Mouse (Mus musculus): ENCODE measurements around the gene Med15. TPM values are rescaled to one million over a fixed set of nuclear protein-coding genes. Genes with fewer than 3 reads are reported as not detected.
"Not testable (repeated sequence)": the region's sequence is repeated elsewhere in the genome, so short reads cannot be mapped to it uniquely, and the experiment has no call there.

The Med15 gene
- polyA plus RNA-seq, 1 experiment from 2014 or later = 45.1 TPM

DNA sequence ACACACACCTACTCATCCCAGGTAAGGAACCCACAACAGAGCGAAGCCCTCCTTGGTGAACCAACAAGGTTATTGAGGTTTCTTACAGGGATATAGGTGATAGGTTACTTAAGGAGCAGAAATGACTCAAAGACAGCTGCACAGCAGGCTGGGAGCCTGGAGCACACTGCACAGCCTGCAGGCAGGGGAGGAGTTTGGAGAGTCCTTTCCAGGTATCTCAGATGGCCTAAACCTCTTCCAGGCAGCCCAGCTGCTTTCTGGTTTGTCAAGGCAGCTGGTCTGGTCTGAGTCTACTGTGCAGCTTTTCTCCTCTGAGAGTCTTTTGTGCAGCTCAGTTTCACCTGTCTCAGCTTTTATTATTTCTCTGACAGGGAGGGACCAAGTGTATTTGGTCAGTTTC is 25.1 kb upstream of the Med15 start:
- 100% methylated on average over 1 of the region's 1 CpGs for WGBS
- peaks cover 23% of the 10 kb centered on the region for H3K27me3 ChIP-seq
- no peaks in the 10 kb centered on the region for H3K9me3 ChIP-seq
- H3K9ac ChIP-seq = no peak overlapping the region
- no peak for ATAC-seq (ENCODE audit: low FRiP score)
- peaks cover 30% of the 10 kb centered on the region for H3K4me1 ChIP-seq
- no peaks in the 10 kb centered on the region for H3K36me3 ChIP-seq (replicated peaks)
- no peak overlapping the region for H3K4me3 ChIP-seq (replicated peaks)
- H3K4me2 ChIP-seq = no peak overlapping the region
- H3K27ac ChIP-seq = no peak overlapping the region

DNA sequence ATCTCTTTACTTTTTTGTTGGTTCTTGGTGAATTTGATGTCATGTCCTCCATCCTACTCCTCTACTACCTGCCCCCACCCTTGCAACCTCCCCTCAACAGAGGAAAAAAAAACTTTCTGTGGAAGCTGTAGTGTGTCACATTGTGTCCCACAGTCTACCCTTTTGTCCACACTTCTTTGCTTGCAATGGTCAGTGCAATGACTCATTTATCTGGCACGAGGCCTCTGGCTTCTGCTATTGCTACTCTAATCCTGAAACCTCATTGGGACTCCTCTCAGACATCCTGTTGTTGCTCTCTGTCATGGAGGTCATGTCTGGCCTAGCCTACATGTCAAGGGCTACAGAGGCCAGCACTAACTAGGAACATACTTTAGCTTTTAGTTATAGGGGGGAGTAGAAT is 21.0 kb upstream of the Med15 start:
- Histone ChIP-seq H3K36me3 (replicated peaks) (no peaks in the 10 kb centered on the region), H3K27me3 (peaks cover 23% of the 10 kb centered on the region), H3K9ac (no peak overlapping the region), H3K4me3 (replicated peaks) (no peak overlapping the region), H3K9me3 (no peaks in the 10 kb centered on the region), H3K4me2 (no peak overlapping the region), H3K4me1 (peaks cover under 1% of the 10 kb centered on the region; the same call in 1 of the 2 replicates), H3K27ac (no peak overlapping the region)
- WGBS = 49% methylated on average over 1 of the region's 1 CpGs
- ATAC-seq (ENCODE audit: low FRiP score) = no peak

DNA sequence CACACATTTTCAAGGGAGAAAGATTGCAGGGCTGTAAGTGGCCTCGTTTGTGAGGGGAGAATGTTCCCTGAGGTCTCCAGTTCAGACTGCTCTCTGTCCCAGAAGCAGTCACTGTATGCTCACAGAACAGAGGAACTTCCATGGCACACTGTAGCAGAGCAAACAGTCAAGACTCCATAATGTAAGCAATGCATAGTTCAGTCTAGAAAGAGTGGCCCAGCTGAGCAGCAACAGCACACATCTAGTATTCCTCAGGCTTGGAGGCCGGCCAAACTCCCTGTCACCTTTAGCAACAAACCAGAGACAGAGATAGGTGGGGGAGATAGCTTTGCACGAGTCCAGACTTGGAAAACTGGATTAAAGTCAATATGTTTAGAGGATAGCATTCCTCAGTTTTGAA is 20.3 kb upstream of the Med15 start:
- H3K9ac ChIP-seq = no peak overlapping the region
- no peak overlapping the region for H3K4me2 ChIP-seq
- 38% methylated on average over 3 of the region's 3 CpGs for WGBS
- peaks cover 21% of the 10 kb centered on the region for H3K27me3 ChIP-seq
- H3K9me3 ChIP-seq = no peaks in the 10 kb centered on the region
- no peak overlapping the region for H3K4me3 ChIP-seq (replicated peaks)
- ATAC-seq (ENCODE audit: low FRiP score) = no peak
- no peak overlapping the region for H3K27ac ChIP-seq
- H3K36me3 ChIP-seq (replicated peaks) = no peaks in the 10 kb centered on the region
- no peaks in the 10 kb centered on the region for H3K4me1 ChIP-seq

DNA sequence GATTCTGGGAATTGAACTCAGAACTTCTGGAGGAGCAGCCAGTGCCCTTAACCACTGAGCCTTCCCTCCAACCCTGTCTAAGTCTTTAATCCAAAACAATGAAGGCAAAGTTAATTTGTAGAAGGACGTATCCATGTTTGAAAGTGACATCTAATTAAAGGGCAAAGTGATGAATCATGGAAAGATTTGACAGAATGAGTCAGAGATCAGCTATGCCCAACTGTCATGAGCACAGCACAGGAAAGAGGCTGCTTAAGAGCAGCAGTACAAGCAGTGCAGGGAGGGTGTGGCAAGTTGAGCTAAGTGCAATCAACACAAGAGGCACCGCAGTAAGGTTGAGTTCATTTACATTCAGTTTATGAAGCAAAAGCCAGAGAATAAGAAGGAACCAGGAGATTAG is 12.4 kb upstream of the Med15 start:
- Histone ChIP-seq H3K9ac (no peak overlapping the region), H3K36me3 (replicated peaks) (no peaks in the 10 kb centered on the region), H3K4me3 (replicated peaks) (no peak overlapping the region), H3K27me3 (0 out of 2 replicates have a peak, but pooled peaks cover 5% of the 10 kb centered on the region), H3K27ac (no peak overlapping the region), H3K4me1 (no peaks in the 10 kb centered on the region), H3K4me2 (no peak overlapping the region), H3K9me3 (no peaks in the 10 kb centered on the region)
- WGBS = 95% methylated on average over 2 of the region's 2 CpGs
- ATAC-seq (ENCODE audit: low FRiP score) = no peak

DNA sequence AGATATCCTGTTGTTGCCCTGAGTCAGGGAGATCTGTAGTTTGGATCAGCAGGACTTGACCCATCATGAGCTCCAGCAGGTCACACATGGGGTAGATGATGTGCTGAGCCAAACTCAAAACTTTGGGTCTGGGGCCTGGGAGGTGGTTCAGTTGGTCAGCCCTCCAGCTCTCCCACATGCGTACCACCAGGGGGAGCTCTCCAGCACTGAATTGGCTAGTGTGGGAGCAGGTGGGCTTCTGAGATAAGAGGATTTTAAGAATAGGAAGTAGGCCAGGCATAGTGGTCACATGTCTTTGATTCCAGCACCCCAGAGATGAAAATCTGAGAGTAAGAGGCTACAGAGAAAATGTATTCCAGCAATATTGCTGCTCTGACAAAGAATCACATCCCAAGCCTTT is 11.8 kb upstream of the Med15 start:
- no peak overlapping the region for H3K4me2 ChIP-seq
- WGBS = 13% methylated on average over 1 of the region's 1 CpGs
- no peak overlapping the region for H3K4me3 ChIP-seq (replicated peaks)
- no peaks in the 10 kb centered on the region for H3K9me3 ChIP-seq
- ATAC-seq (ENCODE audit: low FRiP score) = no peak
- 0 out of 2 replicates have a peak, but pooled peaks cover 5% of the 10 kb centered on the region for H3K27me3 ChIP-seq
- H3K27ac ChIP-seq = no peak overlapping the region
- H3K9ac ChIP-seq = no peak overlapping the region
- no peaks in the 10 kb centered on the region for H3K4me1 ChIP-seq
- no peaks in the 10 kb centered on the region for H3K36me3 ChIP-seq (replicated peaks)

DNA sequence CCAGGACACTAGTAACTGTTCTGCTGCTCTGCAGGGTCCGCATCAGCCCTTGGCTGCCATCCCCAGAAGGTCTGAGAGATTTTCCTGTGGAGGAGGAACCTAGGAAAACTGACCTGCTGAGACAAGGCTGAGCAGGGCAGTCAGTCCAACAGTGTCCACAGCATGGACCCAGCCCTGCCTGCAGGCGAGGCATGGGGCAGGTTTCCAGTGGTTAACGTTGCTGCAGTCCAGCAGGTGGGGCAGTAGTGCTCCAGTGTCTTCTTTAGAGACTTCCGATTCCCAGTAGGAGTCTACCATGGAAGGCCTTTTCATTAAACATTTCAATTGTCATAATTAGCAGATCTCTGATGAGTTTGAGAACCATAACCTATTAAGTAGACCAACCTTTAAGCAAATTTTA is 10.6 kb upstream of the Med15 start:
- WGBS = 46% methylated on average over 4 of the region's 4 CpGs
- H3K9me3 ChIP-seq = no peaks in the 10 kb centered on the region
- no peak for ATAC-seq (ENCODE audit: low FRiP score)
- no peaks in the 10 kb centered on the region for H3K4me1 ChIP-seq
- no peak overlapping the region for H3K9ac ChIP-seq
- 0 out of 2 replicates have a peak, but pooled peaks cover 4% of the 10 kb centered on the region for H3K27me3 ChIP-seq
- H3K27ac ChIP-seq = no peak overlapping the region
- H3K4me3 ChIP-seq (replicated peaks) = no peak overlapping the region
- H3K36me3 ChIP-seq (replicated peaks) = no peaks in the 10 kb centered on the region
- H3K4me2 ChIP-seq = no peak overlapping the region

DNA sequence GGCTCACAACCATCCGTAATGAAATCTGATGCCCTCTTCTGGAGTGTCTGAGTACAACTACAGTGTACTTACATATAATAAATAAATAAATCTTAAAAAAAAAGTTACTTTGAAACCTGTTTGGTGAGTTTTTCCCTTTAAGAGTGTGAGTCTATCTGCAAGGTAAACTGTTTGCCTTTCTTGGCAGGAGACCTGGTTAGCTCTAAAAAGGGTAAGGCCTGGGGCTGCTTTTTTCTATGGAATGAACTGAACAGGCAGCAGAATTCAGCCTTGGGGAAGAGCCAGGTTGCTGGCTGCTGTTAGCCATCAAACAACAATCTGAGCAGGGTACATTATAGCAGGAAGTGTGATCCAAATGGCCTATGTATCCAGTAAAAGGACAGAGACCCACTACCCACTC is 10.1 kb upstream of the Med15 start:
- Histone ChIP-seq H3K4me1 (no peaks in the 10 kb centered on the region), H3K4me3 (replicated peaks) (no peak overlapping the region), H3K9ac (no peak overlapping the region), H3K27me3 (0 out of 2 replicates have a peak, but pooled peaks cover 3% of the 10 kb centered on the region), H3K9me3 (no peaks in the 10 kb centered on the region), H3K36me3 (replicated peaks) (no peaks in the 10 kb centered on the region), H3K4me2 (no peak overlapping the region), H3K27ac (no peak overlapping the region)
- ATAC-seq (ENCODE audit: low FRiP score) = no peak
- whole genome bisulfite sequencing = 82% methylated on average over 1 of the region's 1 CpGs

DNA sequence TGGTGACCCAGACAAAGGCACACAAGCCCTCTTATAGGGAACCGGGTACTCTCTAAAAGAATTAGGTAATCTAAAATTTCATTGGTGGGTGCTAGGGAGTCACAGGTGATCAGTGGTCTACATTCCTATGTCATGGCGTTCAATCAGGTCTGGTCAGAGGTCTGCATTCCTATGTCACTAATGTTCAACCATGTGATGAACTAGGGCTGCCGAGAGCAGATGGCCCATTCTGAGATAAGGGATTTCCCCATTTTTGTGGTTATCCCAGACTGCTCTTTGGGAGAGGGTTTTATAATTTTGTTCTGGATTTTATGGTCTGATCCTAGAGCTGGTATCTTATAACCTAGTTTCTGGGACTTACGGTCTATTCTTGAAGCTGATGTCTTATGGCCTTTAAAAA is 7.4 kb upstream of the Med15 start:
- Histone ChIP-seq H3K9me3 (no peaks in the 10 kb centered on the region), H3K9ac (no peak overlapping the region), H3K4me2 (no peak overlapping the region), H3K27me3 (0 out of 2 replicates have a peak, but pooled peaks cover 3% of the 10 kb centered on the region), H3K27ac (no peak overlapping the region), H3K4me1 (no peaks in the 10 kb centered on the region), H3K4me3 (replicated peaks) (no peak overlapping the region), H3K36me3 (replicated peaks) (no peaks in the 10 kb centered on the region)
- 92% methylated on average over 4 of the region's 4 CpGs for WGBS
- ATAC-seq (ENCODE audit: low FRiP score) = no peak

DNA sequence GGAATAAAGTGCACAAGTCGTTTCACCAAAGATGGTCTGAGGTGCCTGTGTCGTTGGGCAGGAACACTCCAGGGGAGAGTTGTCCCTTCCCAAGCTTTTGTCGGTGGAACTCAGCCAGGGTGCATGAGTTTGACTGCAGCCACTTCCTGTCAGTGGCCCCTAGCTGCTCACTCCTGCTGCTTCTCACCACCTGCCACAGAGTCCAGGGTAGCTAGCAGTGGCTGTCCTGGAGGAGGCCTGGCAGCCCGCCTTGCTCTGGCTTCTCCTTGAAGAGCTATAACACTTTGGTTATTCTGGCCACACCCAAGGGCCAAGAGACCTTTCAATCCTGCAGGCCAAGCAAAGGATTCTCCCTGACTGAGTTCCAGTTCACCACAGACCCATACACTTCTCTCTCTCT is 3.5 kb upstream of the Med15 start:
- no peaks in the 10 kb centered on the region for H3K4me1 ChIP-seq
- H3K27me3 ChIP-seq = peaks cover 9% of the 10 kb centered on the region; the same call in 1 of the 2 replicates
- ATAC-seq (ENCODE audit: low FRiP score) = no peak
- no peak overlapping the region for H3K9ac ChIP-seq
- no peak overlapping the region for H3K4me2 ChIP-seq
- H3K27ac ChIP-seq = no peak overlapping the region
- no peaks in the 10 kb centered on the region for H3K36me3 ChIP-seq (replicated peaks)
- H3K4me3 ChIP-seq (replicated peaks) = no peak overlapping the region
- 66% methylated on average over 4 of the region's 4 CpGs for WGBS
- H3K9me3 ChIP-seq = no peaks in the 10 kb centered on the region

DNA sequence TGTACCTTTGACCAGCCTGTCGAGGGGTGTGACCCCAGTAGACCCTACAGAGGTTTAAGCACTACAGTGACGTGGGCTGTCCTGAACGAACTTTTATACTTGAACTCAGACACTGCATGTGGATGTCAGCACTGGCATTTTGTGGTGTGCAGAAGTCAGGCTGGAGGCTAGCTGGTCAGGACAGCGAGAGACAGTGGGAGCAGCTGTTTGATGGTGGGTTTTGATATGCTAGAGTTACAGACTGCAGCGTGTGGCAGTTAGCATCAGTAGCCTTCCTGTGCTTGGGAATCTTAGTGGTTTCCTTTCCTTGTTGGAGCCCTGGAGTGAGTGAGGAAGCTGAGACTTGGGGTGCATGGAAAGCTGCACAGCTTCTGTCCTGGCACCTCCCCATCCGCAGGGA is 2.2 kb upstream of the Med15 start:
- not testable (repeated sequence) for H3K4me3 ChIP-seq (replicated peaks); H3K4me2 ChIP-seq; ATAC-seq (ENCODE audit: low FRiP score); H3K27me3 ChIP-seq; H3K4me1 ChIP-seq; H3K9me3 ChIP-seq; H3K9ac ChIP-seq; H3K36me3 ChIP-seq (replicated peaks); H3K27ac ChIP-seq
- 92% methylated on average over 6 of the region's 6 CpGs for WGBS

DNA sequence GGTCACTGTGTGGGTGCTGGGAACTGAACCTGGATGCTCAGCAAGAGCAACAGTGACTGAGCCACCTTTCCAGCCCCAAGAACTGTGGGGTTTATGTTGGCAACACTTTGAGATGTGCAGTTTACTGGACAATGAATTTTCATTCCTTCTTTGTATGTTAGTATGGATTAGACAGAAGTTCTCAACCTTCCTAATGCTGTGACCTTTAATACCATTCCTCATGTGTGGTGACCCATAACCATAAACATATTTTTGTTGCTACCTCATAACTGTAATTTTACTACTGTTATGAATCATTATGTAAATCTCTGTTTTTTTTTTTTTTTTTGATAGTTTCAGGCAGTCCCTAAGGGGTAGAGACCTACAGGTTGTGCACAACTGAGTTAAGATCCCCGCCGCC is 955 bp upstream of the Med15 start:
- Histone ChIP-seq H3K9me3 (no peaks in the 10 kb centered on the region), H3K36me3 (replicated peaks) (no peaks in the 10 kb centered on the region), H3K4me1 (no peaks in the 10 kb centered on the region), H3K27me3 (peaks cover 9% of the 10 kb centered on the region; the same call in 1 of the 2 replicates), H3K4me3 (replicated peaks) (0 out of 2 replicates have a peak overlapping the region, but pooled peaks have one; percentile 5), H3K9ac (no peak overlapping the region), H3K27ac (no peak overlapping the region), H3K4me2 (no peak overlapping the region)
- 45% methylated on average over 2 of the region's 2 CpGs for WGBS
- no peak for ATAC-seq (ENCODE audit: low FRiP score)

DNA sequence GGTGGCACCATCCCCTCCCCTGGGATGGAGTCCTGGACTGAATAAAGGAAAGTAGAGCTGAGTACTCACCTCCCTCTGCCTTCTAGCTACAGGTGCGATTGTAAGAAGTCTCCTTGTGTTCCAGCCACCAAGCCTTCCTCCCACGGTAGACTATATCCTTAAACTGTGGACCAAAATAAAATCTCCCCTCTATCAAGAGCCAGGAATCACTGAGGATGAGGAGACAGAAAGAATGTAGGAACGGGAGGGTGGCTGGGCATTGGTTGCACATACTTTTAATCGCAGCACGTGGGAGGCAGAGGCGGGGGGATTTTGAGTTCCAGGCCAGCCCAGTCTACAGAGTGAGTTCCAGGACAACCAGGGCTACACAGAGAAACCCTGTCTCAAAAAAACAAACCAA is 260 bp downstream of the Med15 start:
- no peak overlapping the region for H3K27ac ChIP-seq
- WGBS = 71% methylated on average over 6 of the region's 6 CpGs
- no peak overlapping the region for H3K4me3 ChIP-seq (replicated peaks)
- H3K27me3 ChIP-seq = peaks cover 9% of the 10 kb centered on the region; the same call in 1 of the 2 replicates
- H3K9ac ChIP-seq = no peak overlapping the region
- ATAC-seq (ENCODE audit: low FRiP score) = no peak
- no peaks in the 10 kb centered on the region for H3K9me3 ChIP-seq
- H3K4me1 ChIP-seq = 0 out of 2 replicates have a peak, but pooled peaks cover 3% of the 10 kb centered on the region
- no peaks in the 10 kb centered on the region for H3K36me3 ChIP-seq (replicated peaks)
- H3K4me2 ChIP-seq = no peak overlapping the region

DNA sequence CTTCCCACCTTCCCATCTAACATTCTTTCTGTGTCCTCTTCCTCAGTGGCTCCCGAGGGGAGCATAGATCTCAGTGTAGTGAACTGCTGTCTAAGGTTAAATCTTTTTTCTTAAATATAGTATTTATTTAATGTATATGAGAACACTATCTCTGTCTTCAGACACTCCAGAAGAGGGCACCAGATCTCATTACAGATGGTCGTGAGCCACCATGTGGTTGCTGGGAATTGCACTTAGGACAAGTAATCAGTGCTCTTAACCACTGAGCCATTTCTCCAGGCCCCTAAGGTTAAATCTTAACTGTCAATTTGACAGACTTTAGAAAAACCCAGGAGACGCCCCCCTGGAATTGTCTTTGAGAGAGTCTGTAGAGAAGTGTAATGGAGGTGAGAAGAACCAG is 670 bp downstream of the Med15 start:
- H3K4me2 ChIP-seq = no peak overlapping the region
- 44% methylated on average over 3 of the region's 3 CpGs for WGBS
- H3K9me3 ChIP-seq = no peaks in the 10 kb centered on the region

More for the DNA sequence above, 670 bp downstream of the Med15 start:
- no peak overlapping the region for H3K4me3 ChIP-seq (replicated peaks)
- no peaks in the 10 kb centered on the region for H3K36me3 ChIP-seq (replicated peaks)
- no peak overlapping the region for H3K9ac ChIP-seq
- H3K27me3 ChIP-seq = peaks cover 9% of the 10 kb centered on the region; the same call in 1 of the 2 replicates
- H3K27ac ChIP-seq = no peak overlapping the region
- no peak for ATAC-seq (ENCODE audit: low FRiP score)
- peaks cover 5% of the 10 kb centered on the region; the same call in 1 of the 2 replicates for H3K4me1 ChIP-seq

Data from forebrain, embryonic 12.5 days (tissue).